Mouse (Mus musculus): ENCODE measurements around the gene E130308A19Rik. TPM values are rescaled to one million over a fixed set of nuclear protein-coding genes. Genes with fewer than 3 reads are reported as not detected.

E130308A19Rik gene
- total RNA-seq, 2 experiments from 2014 or later = 10.8 to 11.3 TPM

- no peak for DNase-seq
- intact Hi-C loops (cut with DNase I) = no loop called here
Measured at GRCm38 (mm10) chr4:59719481-59720355, 93.7 kb downstream of the E130308A19Rik start.

DNA sequence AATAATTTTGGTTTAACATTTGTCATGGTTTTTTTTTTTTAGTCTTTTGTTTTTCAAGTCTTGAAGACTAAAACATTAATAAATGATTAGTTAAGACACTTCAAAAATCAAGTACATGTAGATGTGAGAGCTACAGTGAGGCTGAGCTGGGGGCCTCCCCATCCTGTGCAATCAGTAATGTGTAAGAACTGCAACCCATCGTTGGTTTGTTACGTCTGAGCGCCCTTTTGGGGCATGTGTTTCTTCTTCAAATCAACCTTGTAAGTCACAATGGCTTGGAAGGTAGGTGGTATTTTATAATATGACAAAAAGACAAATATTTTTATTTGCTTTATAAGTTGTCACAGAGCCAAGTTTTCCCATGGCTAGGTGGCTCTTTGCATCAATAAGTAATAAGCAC lies 95.8 kb downstream of the E130308A19Rik start:
- no peak for DNase-seq
- intact Hi-C loops (cut with DNase I) = no loop called here

- DNase-seq = no peak
- intact Hi-C loops (cut with DNase I) = no loop called here
Measured at GRCm38 (mm10) chr4:59725579-59725978, 99.6 kb downstream of the E130308A19Rik start.

DNA sequence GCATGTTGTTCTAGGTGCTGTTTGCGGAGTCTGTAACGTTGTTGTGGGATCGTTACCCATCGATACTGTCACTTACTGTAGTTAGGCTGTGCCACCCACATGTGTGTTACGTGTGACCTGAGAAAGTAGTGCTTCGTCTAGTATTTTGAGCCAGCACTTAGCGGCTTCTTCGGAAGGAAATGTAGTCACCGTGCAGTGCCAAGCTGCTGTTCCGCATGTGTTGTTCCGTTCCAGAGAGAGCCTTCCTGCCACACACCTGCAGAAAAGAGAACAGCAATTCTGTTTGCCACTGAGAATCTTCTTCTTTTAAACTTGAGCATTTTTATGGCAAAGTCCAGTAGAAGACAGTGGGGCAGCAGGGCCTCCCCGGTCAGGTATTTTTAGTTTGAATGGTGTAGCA lies 100.5 kb downstream of the E130308A19Rik start:
- intact Hi-C loops (cut with DNase I) = no loop called here
- no peak for DNase-seq

DNA sequence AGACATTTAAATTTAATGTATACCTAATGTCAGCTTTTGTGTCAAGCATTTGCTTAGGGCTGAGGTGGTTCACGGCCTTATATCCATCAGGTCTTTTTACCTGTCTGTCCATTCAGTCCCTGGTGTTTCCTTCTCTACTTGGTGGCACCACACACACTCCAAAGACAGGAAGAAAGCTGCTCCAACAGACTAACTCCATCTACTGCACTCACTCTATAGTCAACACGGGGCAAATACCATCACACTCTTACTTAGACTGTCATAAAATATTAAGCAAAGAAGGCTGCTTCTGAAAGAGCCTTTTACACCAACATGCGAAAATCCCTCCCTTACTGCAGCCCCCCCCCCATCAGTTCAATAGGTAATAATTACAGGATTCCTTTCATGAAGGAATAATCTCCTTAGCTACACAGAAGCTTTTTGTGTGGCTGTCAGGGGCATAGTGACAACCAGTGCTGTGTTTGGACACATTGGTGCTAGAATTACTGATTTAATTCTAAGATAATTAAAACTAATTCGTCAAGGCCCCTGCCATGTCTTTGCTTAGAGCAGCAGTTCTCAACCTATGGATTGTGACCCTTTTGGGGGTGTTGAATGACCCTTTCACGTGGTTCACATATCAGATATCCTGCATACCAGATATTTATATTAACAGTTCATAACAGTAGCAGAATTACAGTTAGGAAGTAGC lies 101.3 kb downstream of the E130308A19Rik start:
- intact Hi-C loops (cut with DNase I) = no loop called here

DNA sequence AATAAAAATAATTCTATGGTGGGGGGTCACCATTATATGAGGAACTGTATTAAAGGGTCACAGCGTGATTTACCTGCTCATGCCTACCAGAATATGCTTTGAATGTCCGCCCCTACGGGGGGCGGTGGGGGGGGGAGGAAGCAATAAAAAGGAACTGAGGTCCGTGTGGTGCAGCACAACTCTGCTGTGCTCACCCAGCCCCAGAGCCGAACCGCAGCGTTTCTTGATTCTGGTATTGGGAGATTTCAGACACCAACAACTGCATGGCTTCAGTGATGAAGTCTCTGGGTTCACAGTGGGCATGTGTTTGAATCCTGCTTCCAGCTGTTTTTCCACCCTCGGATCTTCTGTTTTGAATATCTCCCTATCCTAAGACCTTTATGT lies 101.9 kb downstream of the E130308A19Rik start:
- intact Hi-C loops (cut with DNase I) = no loop called here

More for the DNA sequence above, 101.3 kb downstream of the E130308A19Rik start:
- DNase-seq = no peak

DNA sequence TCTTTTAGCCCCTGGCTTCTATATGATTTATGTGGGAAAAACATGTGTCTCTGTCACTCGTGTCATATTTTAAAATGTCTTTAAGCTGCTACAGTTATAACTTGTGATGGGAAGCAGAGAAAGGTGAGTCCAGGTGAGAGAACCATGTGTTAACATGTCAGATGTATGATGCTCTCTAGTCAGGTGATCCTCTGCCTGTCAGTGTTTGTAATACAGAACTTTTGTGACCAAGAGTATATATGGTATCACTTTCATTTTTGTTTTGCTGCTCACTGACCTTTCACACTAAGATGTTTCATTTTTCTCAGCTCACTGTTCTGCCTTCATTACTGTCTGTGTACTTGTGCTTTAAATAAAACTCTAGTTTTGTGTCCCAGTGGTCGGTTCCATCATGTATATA lies 102.8 kb downstream of the E130308A19Rik start:
- no peak for DNase-seq
- intact Hi-C loops (cut with DNase I) = no loop called here

More for the DNA sequence above, 101.9 kb downstream of the E130308A19Rik start:
- no peak for DNase-seq

GRCm38 (mm10) chr4:59731544-59731943 lies 105.5 kb downstream of the E130308A19Rik start:
- no peak for DNase-seq
- intact Hi-C loops (cut with DNase I) = no loop called here

- no peak for DNase-seq
- intact Hi-C loops (cut with DNase I) = no loop called here
Measured at GRCm38 (mm10) chr4:59739321-59739720, 113.3 kb downstream of the E130308A19Rik start.

- no peak for DNase-seq
- intact Hi-C loops (cut with DNase I) = no loop called here
Measured at GRCm38 (mm10) chr4:59739882-59740281, 113.9 kb downstream of the E130308A19Rik start.

GRCm38 (mm10) chr4:59753491-59754140 lies 127.6 kb downstream of the E130308A19Rik start:
- intact Hi-C loops (cut with DNase I) = no loop called here
- peak; percentile 70 to 81 for DNase-seq

- peak; percentile 80 to 83 for DNase-seq
- intact Hi-C loops (cut with DNase I) = no loop called here
Measured at GRCm38 (mm10) chr4:59756332-59757082, 130.5 kb downstream of the E130308A19Rik start.

DNA sequence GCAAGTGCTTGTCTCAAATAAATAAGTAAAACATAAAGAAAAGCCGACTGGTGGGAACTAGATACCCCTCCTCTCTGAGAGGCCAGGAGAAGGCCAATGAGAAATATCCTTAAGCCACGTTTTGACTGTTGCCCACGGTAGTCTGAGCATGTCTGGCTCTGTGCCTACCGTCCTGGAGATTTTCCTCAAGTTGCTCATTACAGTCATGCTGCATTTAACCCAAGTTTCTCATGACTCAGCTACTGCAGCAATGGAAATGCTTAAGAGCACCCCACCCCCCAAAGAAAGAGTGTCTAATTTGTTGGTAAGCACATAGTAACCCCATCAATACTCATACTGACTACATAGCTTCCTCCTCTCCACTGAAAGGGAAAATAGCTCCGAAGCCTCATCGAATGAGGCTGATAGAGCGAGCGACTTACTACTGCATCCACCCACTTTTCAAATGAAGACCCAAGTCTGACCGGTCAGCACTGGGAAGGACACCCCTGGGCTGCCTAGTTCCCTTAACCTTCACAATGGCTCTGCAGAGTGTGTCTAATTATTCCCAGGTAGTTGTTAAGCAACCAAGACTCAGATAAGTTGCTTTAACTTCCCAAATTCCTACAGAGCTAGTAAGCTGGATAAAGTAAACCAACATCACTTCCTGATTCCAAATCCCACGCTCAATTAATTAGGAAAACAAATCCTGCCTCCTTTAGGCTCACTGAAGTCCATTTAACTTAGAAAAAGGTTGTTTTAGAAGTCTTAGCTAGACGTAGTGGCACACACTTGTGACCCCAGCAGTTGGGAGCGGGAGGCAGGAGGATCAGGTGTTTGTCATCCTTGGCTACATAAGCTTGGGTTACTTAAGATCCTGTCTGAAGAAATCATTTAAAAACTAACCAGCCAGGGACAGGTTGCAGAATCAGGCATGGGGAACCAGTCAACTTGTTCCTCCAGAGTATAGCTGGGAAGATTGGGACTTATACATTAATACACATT lies 131.7 kb downstream of the E130308A19Rik start:
- intact Hi-C loops (cut with DNase I) = no loop called here
- DNase-seq = no peak

- intact Hi-C loops (cut with DNase I) = loop anchor here (5.0 kb wide), 1 partner anchor 133 kb away; the partner anchor contains the start of gene E130308A19Rik
- no peak for DNase-seq
Measured at GRCm38 (mm10) chr4:59760016-59760415, 134.0 kb downstream of the E130308A19Rik start.

GRCm38 (mm10) chr4:59760636-59761364 lies 134.8 kb downstream of the E130308A19Rik start:
- DNase-seq = peak; percentile 75 to 84
- intact Hi-C loops (cut with DNase I) = loop anchor here (5.0 kb wide), 1 partner anchor 133 kb away; the partner anchor contains the start of gene E130308A19Rik

DNA sequence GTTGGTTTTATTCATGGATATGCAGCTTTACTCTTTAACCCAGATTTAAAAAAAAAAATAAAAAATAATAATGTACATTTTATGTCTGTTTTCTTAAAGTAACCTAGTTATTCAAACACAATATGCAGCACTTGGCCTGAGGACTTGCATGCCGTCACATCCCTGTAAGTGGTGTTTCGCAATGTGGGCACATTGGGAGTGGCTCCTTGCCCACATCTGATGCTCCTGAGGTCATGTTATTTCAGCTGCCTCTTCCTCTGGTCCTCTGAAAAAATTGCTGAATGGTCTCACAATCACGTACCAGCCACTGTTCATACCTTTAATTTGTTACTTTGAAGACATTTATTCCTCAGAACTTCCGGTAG lies 135.3 kb downstream of the E130308A19Rik start:
- no peak for DNase-seq
- intact Hi-C loops (cut with DNase I) = loop anchor here (5.0 kb wide), 1 partner anchor 134 kb away; the partner anchor contains the start of gene E130308A19Rik

DNA sequence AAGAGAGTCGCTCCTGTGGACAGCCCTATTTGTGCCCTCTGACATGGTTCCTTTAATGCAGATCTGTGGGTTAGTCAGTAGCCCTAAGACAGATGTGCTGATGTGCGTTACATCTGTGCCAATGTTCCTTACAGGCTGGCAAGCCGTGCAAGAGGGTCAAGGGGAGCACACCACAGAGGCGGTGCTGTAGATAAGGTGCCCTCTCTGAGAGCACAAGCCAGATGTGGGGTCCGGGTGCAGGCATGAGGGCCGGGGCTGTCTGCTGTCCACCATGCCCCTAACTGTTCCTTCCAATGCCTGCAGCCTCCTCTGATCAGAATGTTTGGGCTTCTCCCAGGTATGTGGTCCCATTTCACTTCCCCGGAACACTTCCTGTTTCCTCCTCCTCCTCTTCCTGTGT lies 138.9 kb downstream of the E130308A19Rik start:
- intact Hi-C loops (cut with DNase I) = loop anchor here (5.0 kb wide), 2 partner anchors 138 to 403 kb away; partner anchors contain the start of gene E130308A19Rik

GRCm38 (mm10) chr4:59765385-59766005 lies 139.5 kb downstream of the E130308A19Rik start:
- intact Hi-C loops (cut with DNase I) = loop anchor here (5.0 kb wide), 1 partner anchor 403 kb away; no protein-coding TSS in a partner anchor
- DNase-seq = peak in 1 of 2 experiments; percentile 36

More for the DNA sequence above, 138.9 kb downstream of the E130308A19Rik start:
- DNase-seq = no peak

Measured in heart, postnatal 10 days (tissue).